Mouse (Mus musculus) heart, postnatal 0 days (tissue): ENCODE results near the gene Dydc2. TPM values are rescaled to one million over a fixed set of nuclear protein-coding genes. Genes with fewer than 3 reads are reported as not detected.

Experiments
- ATAC-seq: fragments of 200-750 bp; cut with Nextera tagmentation; 2 replicates; pipeline ENCODE4 v1.8.0; 2017; ENCODE audit warnings: low read depth, moderate number of reproducible peaks, moderate library complexity; ENCODE audit not compliant: insufficient read depth
- DNase-seq: peaks from one replicate; pipeline ENCODE4 v3.0.0-alpha.2; 2016; ENCODE audit warnings: low spot score
- H3K27ac ChIP-seq: fragments of 300-500 bp; sonication (generic); 2 replicates; pipeline ENCODE4 v1.5.1; 2014; ENCODE audit warnings: low read depth, mild to moderate bottlenecking
- H3K27me3 ChIP-seq: fragments of 300-500 bp; sonication (generic); 2 replicates; pipeline ENCODE4 v1.6.1; 2014; ENCODE audit warnings: low read length, mixed read lengths; ENCODE audit not compliant: control insufficient read depth, insufficient read depth
- H3K36me3 ChIP-seq: fragments of 300-500 bp; sonication (generic); replicated peaks from 2 replicates; pipeline ENCODE4 v1.6.1; 2014; ENCODE audit warnings: low read length, mixed read lengths; ENCODE audit not compliant: control insufficient read depth, insufficient read depth
- H3K4me1 ChIP-seq: fragments of 300-500 bp; sonication (generic); 2 replicates; pipeline ENCODE4 v1.6.1; 2014; ENCODE audit warnings: antibody characterized with exemption; ENCODE audit not compliant: control insufficient read depth, insufficient read depth
- H3K4me2 ChIP-seq: fragments of 300-500 bp; sonication (generic); 2 replicates; pipeline ENCODE4 v1.6.1; 2014; ENCODE audit warnings: low read depth, mild to moderate bottlenecking, low read length, moderate library complexity
- H3K4me3 ChIP-seq: fragments of 300-500 bp; sonication (generic); 2 replicates; pipeline ENCODE4 v1.5.1; 2014; ENCODE audit warnings: low read depth, low read length
- H3K9ac ChIP-seq: fragments of 300-500 bp; sonication (generic); replicated peaks from 2 replicates; pipeline ENCODE4 v1.6.1; 2014; ENCODE audit warnings: low read depth, low read length, mixed read lengths
- H3K9me3 ChIP-seq: fragments of 300-500 bp; sonication (generic); replicated peaks from 2 replicates; pipeline ENCODE4 v1.6.1; 2016; ENCODE audit warnings: low read length; ENCODE audit not compliant: control insufficient read depth
- CTCF ChIP-seq: IDR thresholded peaks from 2 replicates; pipeline ENCODE4 v1.5.1; 2016; ENCODE audit warnings: antibody characterized with exemption, control low read depth, low read depth
- EP300 ChIP-seq: IDR thresholded peaks from 2 replicates; pipeline ENCODE4 v1.6.1; 2016; ENCODE audit warnings: antibody characterized with exemption, low read depth
- WGBS: fragments of 180-500 bp; shearing (Covaris S2); extraction: QIAGEN DNeasy Blood & Tissue Kit; methylation state at CpG from one replicate; pipeline ENCODE4 v1.1.7; 2014; 5-methylcytosine and 5-hydroxymethylcytosine counted together
- polyA plus RNA-seq: library from polyadenylated mRNA; unstranded; fragments of >200 nt; fragmentation: Nextera tagmentation; extraction: Ambion mirVana; gene quantifications from 2 replicates; pipeline ENCODE4 v1.2.1, GENCODE M21; 2015
- total RNA-seq: library from RNA; depleted of rRNA; stranded (reverse); fragments of >200 nt; gene quantifications from 2 replicates; pipeline ENCODE4 v1.2.3, GENCODE M21; 2014; ENCODE audit warnings: low replicate concordance; rRNA removed

Gene Dydc2
- total and polyA plus RNA-seq, 2 experiments from 2014 or later: not detected

DNA sequence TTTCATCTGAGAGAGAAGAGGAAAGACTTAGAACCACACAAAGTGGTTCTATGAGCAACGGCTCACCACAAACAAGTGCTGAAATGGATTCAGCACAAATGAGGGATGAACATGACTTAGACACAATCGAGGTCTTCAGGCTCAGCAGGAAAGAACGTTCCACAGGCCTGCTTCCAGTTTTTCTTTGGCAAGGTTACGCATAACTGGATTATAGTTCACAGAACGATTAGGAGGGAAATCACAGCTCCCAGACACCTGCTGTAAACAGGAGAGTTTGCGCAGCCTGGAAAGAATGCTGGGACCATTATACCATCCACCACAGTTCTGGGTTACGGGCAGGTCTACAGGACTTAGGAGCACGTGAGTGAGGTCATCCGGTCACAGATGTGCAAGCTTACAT, 63.3 kb downstream of the Dydc2 start:
- Histone ChIP-seq H3K9ac (no peak overlapping the region), H3K4me2 (no peak overlapping the region), H3K4me3 (no peak overlapping the region), H3K9me3 (no peaks in the 10 kb centered on the region), H3K27ac (no peak overlapping the region), H3K36me3 (no peaks in the 10 kb centered on the region), H3K27me3 (no peaks in the 10 kb centered on the region), H3K4me1 (no peaks in the 10 kb centered on the region; the same call in 1 of the 2 replicates)
- no peak for ATAC-seq
- WGBS: 75% methylated on average over 9 of the region's 9 CpGs
- no peak for DNase-seq
- no peak for TF ChIP-seq CTCF
- no peak for TF ChIP-seq EP300

- peak overlapping the region; percentile 19; the same call in 1 of the 2 replicates for H3K4me2 ChIP-seq
- DNase-seq (no peak), ATAC-seq (no peak)
- no peaks in the 10 kb centered on the region for H3K9me3 ChIP-seq
- no peak overlapping the region for H3K27ac ChIP-seq
- H3K9ac ChIP-seq: no peak overlapping the region
- no peak overlapping the region for H3K4me3 ChIP-seq
- TF ChIP-seq EP300 (no peak), CTCF (no peak)
- H3K4me1 ChIP-seq: no peaks in the 10 kb centered on the region; the same call in 1 of the 2 replicates
- 36% methylated on average over 22 of the region's 22 CpGs for WGBS
- no peaks in the 10 kb centered on the region for H3K36me3 ChIP-seq
- no peaks in the 10 kb centered on the region for H3K27me3 ChIP-seq
Observed at GRCm38 (mm10) chr14:41004201-41005141, 64.5 kb downstream of the Dydc2 start.

GRCm38 (mm10) chr14:41001576-41001975, 67.4 kb downstream of the Dydc2 start:
- no peak overlapping the region for H3K4me3 ChIP-seq
- no peak overlapping the region for H3K4me2 ChIP-seq
- H3K27me3 ChIP-seq: no peaks in the 10 kb centered on the region
- DNase-seq (no peak), ATAC-seq (no peak)
- H3K9me3 ChIP-seq: no peaks in the 10 kb centered on the region
- no peak overlapping the region for H3K9ac ChIP-seq
- peaks cover 5% of the 10 kb centered on the region; the same call in 1 of the 2 replicates for H3K36me3 ChIP-seq
- WGBS: 89% methylated on average over 5 of the region's 5 CpGs
- no peaks in the 10 kb centered on the region; the same call in 1 of the 2 replicates for H3K4me1 ChIP-seq
- TF ChIP-seq EP300 (no peak), CTCF (no peak)
- no peak overlapping the region for H3K27ac ChIP-seq

- 79% methylated on average over 4 of the region's 4 CpGs for WGBS
Observed at GRCm38 (mm10) chr14:41000801-41001200, 68.2 kb downstream of the Dydc2 start.

GRCm38 (mm10) chr14:40999904-41000645, 68.9 kb downstream of the Dydc2 start:
- H3K4me3 ChIP-seq: no peak overlapping the region
- TF ChIP-seq CTCF (no peak), EP300 (no peak)
- no peak overlapping the region for H3K4me2 ChIP-seq
- WGBS: 84% methylated on average over 7 of the region's 7 CpGs
- H3K9me3 ChIP-seq: no peaks in the 10 kb centered on the region
- no peaks in the 10 kb centered on the region; the same call in 1 of the 2 replicates for H3K4me1 ChIP-seq
- ATAC-seq (no peak), DNase-seq (no peak)
- no peak overlapping the region for H3K9ac ChIP-seq
- H3K36me3 ChIP-seq: peaks cover 5% of the 10 kb centered on the region; the same call in 1 of the 2 replicates
- no peak overlapping the region for H3K27ac ChIP-seq
- H3K27me3 ChIP-seq: no peaks in the 10 kb centered on the region

More at GRCm38 (mm10) chr14:41000801-41001200, 68.2 kb downstream of the Dydc2 start:
- Histone ChIP-seq H3K4me1 (no peaks in the 10 kb centered on the region; the same call in 1 of the 2 replicates), H3K4me3 (no peak overlapping the region), H3K9ac (no peak overlapping the region), H3K4me2 (no peak overlapping the region), H3K27me3 (no peaks in the 10 kb centered on the region), H3K9me3 (no peaks in the 10 kb centered on the region), H3K36me3 (peaks cover 5% of the 10 kb centered on the region; the same call in 1 of the 2 replicates), H3K27ac (no peak overlapping the region)
- no peak for TF ChIP-seq EP300
- DNase-seq (no peak), ATAC-seq (no peak)

Other genes starting within 250 kb of the Dydc2 start
- gene Sh2d4b, start 175.9 kb downstream of the Dydc2 start, total RNA-seq: 0.46 and 1.0 TPM in 2 replicates
- gene Sh2d4b, start 175.9 kb downstream of the Dydc2 start, polyA plus RNA-seq: 0.20 and 0.21 TPM in 2 replicates
- 15.6 and 30.2 TPM in 2 replicates for gene Tspan14, start 102.4 kb downstream of the Dydc2 start, total RNA-seq
- gene Tspan14, start 102.4 kb downstream of the Dydc2 start, polyA plus RNA-seq: 21.6 and 23.8 TPM in 2 replicates
- 6.6 and 9.4 TPM in 2 replicates for gene Fam213a, start 55.4 kb downstream of the Dydc2 start, total RNA-seq
- gene Fam213a, start 55.4 kb downstream of the Dydc2 start, polyA plus RNA-seq: 23.8 and 25.7 TPM in 2 replicates
- not detected in 2 replicates for gene Dydc1, start 3.7 kb upstream of the Dydc2 start, total RNA-seq
- 0.12 TPM in 1 of 2 replicates, not detected in the other for gene Dydc1, start 3.7 kb upstream of the Dydc2 start, polyA plus RNA-seq
- gene Mat1a, start 35.8 kb upstream of the Dydc2 start, total RNA-seq: 0.97 and 6.1 TPM in 2 replicates
- 0.10 and 0.19 TPM in 2 replicates for gene Mat1a, start 35.8 kb upstream of the Dydc2 start, polyA plus RNA-seq
- gene Sftpa1, start 62.6 kb upstream of the Dydc2 start, total RNA-seq: 0.69 TPM in 1 of 2 replicates, not detected in the other
- gene Sftpa1, start 62.6 kb upstream of the Dydc2 start, polyA plus RNA-seq: 0.41 and 1.5 TPM in 2 replicates
- not detected in 2 replicates for gene Mbl1, start 82.2 kb upstream of the Dydc2 start, total RNA-seq
- not detected in 2 replicates for gene Mbl1, start 82.2 kb upstream of the Dydc2 start, polyA plus RNA-seq
- not detected in 2 replicates for gene Sftpd, start 115.9 kb upstream of the Dydc2 start, total RNA-seq
- gene Sftpd, start 115.9 kb upstream of the Dydc2 start, polyA plus RNA-seq: 0.44 and 1.9 TPM in 2 replicates
- not detected in 2 replicates for gene Gm2832, start 209.6 kb upstream of the Dydc2 start, total RNA-seq
- gene Gm2832, start 209.6 kb upstream of the Dydc2 start, polyA plus RNA-seq: not detected in 2 replicates